24 mouse cellular contexts compared by ENCODE assay signal in genomic region chr1:78588036-78588435, GRCm38 (mm10).
"Had no signal": no experiment of that assay in that cellular context is flagged by ENCODE, and none has a peak within 500 bp of the region (broad histone marks: within the 10 kb centered on the region; RNA-seq: fewer than 3 reads in every experiment).

No protein-coding gene starts in this region.

- H3K27ac ChIP-seq: gastrocnemius, adult 2 months; heart, adult 2 months; hindbrain, embryonic 10.5 days; hindbrain, embryonic 12.5 days; hindbrain, embryonic 14.5 days; intestine, embryonic 15.5 days; kidney, embryonic 15.5 days; kidney, postnatal 0 days; limb, embryonic 13.5 days; limb, embryonic 15.5 days; liver, embryonic 12.5 days; liver, embryonic 14.5 days had no signal

- H3K36me3 ChIP-seq: heart, embryonic 12.5 days; hindbrain, embryonic 10.5 days; hindbrain, embryonic 12.5 days; intestine, embryonic 15.5 days; kidney, embryonic 15.5 days; limb, embryonic 13.5 days; limb, embryonic 15.5 days; liver, embryonic 12.5 days had no signal

- H3K9me3 ChIP-seq: heart, embryonic 12.5 days; hindbrain, embryonic 10.5 days; hindbrain, embryonic 12.5 days; intestine, embryonic 15.5 days; kidney, embryonic 15.5 days; limb, embryonic 13.5 days; limb, embryonic 15.5 days; liver, embryonic 12.5 days had no signal

- H3K4me3 ChIP-seq: gastrocnemius, adult 2 months; heart, adult 2 months; heart, embryonic 12.5 days; hindbrain, embryonic 10.5 days; hindbrain, embryonic 12.5 days; intestine, embryonic 15.5 days; kidney, embryonic 15.5 days; limb, embryonic 13.5 days; limb, embryonic 15.5 days; liver, embryonic 12.5 days had no signal

- DNase-seq: gastrocnemius, adult 2 months; gastrocnemius, postnatal 10 days; gastrocnemius, postnatal 25 days; heart, adult 2 months; heart, postnatal 10 days; heart, postnatal 4 days; kidney, adult 18-20 months; kidney, adult 9 months; kidney, postnatal 14 days; kidney, postnatal 36 days; layer of hippocampus, adult 9-11 months; layer of hippocampus, postnatal 36 days; left cerebral cortex, postnatal 4 days had no signal

- H3K4me1 ChIP-seq: hindbrain, embryonic 12.5 days; intestine, embryonic 15.5 days; kidney, embryonic 15.5 days; limb, embryonic 15.5 days; liver, embryonic 12.5 days had no signal

- H3K27me3 ChIP-seq: heart, embryonic 12.5 days; hindbrain, embryonic 12.5 days; intestine, embryonic 15.5 days; kidney, embryonic 15.5 days; limb, embryonic 13.5 days; limb, embryonic 15.5 days; liver, embryonic 12.5 days had no signal
